Mouse (Mus musculus): ENCODE measurements around the gene Arpc1b. TPM values are rescaled to one million over a fixed set of nuclear protein-coding genes. Genes with fewer than 3 reads are reported as not detected.
"Not testable (repeated sequence)": the region's sequence is repeated elsewhere in the genome, so short reads cannot be mapped to it uniquely, and the experiment has no call there.

Arpc1b gene
- total RNA-seq, 4 experiments from 2014 or later, result 46.0 to 70.3 (median 55.0) TPM

- peak; percentile 75 for DNase-seq (ENCODE audit: low spot score)
Measured at GRCm38 (mm10) chr5:145114606-145115473, 825 bp downstream of the Arpc1b start.

- DNase-seq (ENCODE audit: low spot score), result no peak
Measured at GRCm38 (mm10) chr5:145115736-145116135, 1.7 kb downstream of the Arpc1b start.

- DNase-seq (ENCODE audit: low spot score), result peak; percentile 83
Measured at GRCm38 (mm10) chr5:145116316-145116715, 2.3 kb downstream of the Arpc1b start.

- peak; percentile 77 for DNase-seq (ENCODE audit: low spot score)
Measured at GRCm38 (mm10) chr5:145116916-145117315, 2.9 kb downstream of the Arpc1b start.

- DNase-seq (ENCODE audit: low spot score), result no peak
Measured at GRCm38 (mm10) chr5:145118005-145118404, 4.0 kb downstream of the Arpc1b start.

- no peak for DNase-seq (ENCODE audit: low spot score)
Measured at GRCm38 (mm10) chr5:145118461-145118860, 4.4 kb downstream of the Arpc1b start.

- DNase-seq (ENCODE audit: low spot score), result no peak
Measured at GRCm38 (mm10) chr5:145119385-145119784, 5.4 kb downstream of the Arpc1b start.

- DNase-seq (ENCODE audit: low spot score), result no peak
Measured at GRCm38 (mm10) chr5:145120921-145121320, 6.9 kb downstream of the Arpc1b start.

GRCm38 (mm10) chr5:145123396-145123795, 9.4 kb downstream of the Arpc1b start:
- DNase-seq (ENCODE audit: low spot score), result no peak

GRCm38 (mm10) chr5:145126580-145126979, 12.6 kb downstream of the Arpc1b start:
- no peak for DNase-seq (ENCODE audit: low spot score)

GRCm38 (mm10) chr5:145129124-145129523, 15.1 kb downstream of the Arpc1b start:
- peak; percentile 41 for DNase-seq (ENCODE audit: low spot score)

- not testable (repeated sequence) for DNase-seq (ENCODE audit: low spot score)
Measured at GRCm38 (mm10) chr5:145129773-145130172, 15.8 kb downstream of the Arpc1b start.

GRCm38 (mm10) chr5:145130191-145130590, 16.2 kb downstream of the Arpc1b start:
- no peak for DNase-seq (ENCODE audit: low spot score)

- DNase-seq (ENCODE audit: low spot score), result no peak
Measured at GRCm38 (mm10) chr5:145130995-145131394, 17.0 kb downstream of the Arpc1b start.

GRCm38 (mm10) chr5:145133275-145133674, 19.3 kb downstream of the Arpc1b start:
- DNase-seq (ENCODE audit: low spot score), result not testable (repeated sequence)

GRCm38 (mm10) chr5:145138836-145139235, 24.8 kb downstream of the Arpc1b start:
- no peak for DNase-seq (ENCODE audit: low spot score)

- peak; percentile 96 for DNase-seq (ENCODE audit: low spot score)
Measured at GRCm38 (mm10) chr5:145139571-145140519, 25.8 kb downstream of the Arpc1b start, which contains the start of the genes Pdap1 and Bud31. Pdap1 (minus strand) TSS chr5:145140238. Bud31 (plus strand) TSS chr5:145140362.

GRCm38 (mm10) chr5:145140611-145141010, 26.6 kb downstream of the Arpc1b start:
- no peak for DNase-seq (ENCODE audit: low spot score)

- DNase-seq (ENCODE audit: low spot score), result no peak
Measured at GRCm38 (mm10) chr5:145147748-145148147, 33.7 kb downstream of the Arpc1b start.

GRCm38 (mm10) chr5:145149294-145149693, 35.3 kb downstream of the Arpc1b start:
- DNase-seq (ENCODE audit: low spot score), result no peak

GRCm38 (mm10) chr5:145152690-145153089, 38.7 kb downstream of the Arpc1b start:
- DNase-seq (ENCODE audit: low spot score), result no peak

- no peak for DNase-seq (ENCODE audit: low spot score)
Measured at GRCm38 (mm10) chr5:145161361-145161760, 47.3 kb downstream of the Arpc1b start.
